Mouse (Mus musculus): ENCODE data around the gene Kcnmb4. TPM values are rescaled to one million over a fixed set of nuclear protein-coding genes. Genes with fewer than 3 reads are reported as not detected.

Kcnmb4 gene
- polyA plus RNA-seq, 1 experiment: 1.8 TPM

DNA sequence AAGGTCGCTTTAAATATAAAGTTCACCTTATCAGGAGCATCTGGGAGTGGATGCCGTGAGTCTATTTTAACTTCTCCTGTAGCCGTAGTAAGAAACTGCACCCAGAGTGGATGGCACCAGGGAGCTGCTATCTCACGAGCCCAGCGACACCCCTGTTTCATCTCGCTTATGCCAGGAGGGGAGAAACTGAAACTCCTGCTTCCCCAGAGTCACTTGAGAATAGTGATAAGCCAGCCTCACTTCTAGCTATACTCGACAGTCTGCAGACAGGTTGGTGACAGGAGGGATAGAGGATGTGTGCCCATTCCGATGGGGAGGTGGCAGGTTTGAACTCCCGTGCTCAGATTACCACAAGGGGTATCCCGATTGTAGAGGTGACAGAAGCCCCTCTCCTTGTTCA lies 33.6 kb downstream of the Kcnmb4 start:
- H3K27ac ChIP-seq (ENCODE audit: insufficient read depth, low read length): no peak overlapping the region
- no peak for TF ChIP-seq CTCF (IDR thresholded peaks at IDR 0.05; ENCODE audit: low read depth, low read length)
- TF ChIP-seq POLR2A (IDR thresholded peaks at IDR 0.05; ENCODE audit: insufficient read depth, low read length): no peak
- TF ChIP-seq EP300 (IDR thresholded peaks at IDR 0.05; ENCODE audit: insufficient read depth, low read depth, low read length): no peak
- H3K36me3 ChIP-seq (ENCODE audit: control insufficient read depth, insufficient read depth, low read length, poor library complexity, severe bottlenecking): no peaks in the 10 kb centered on the region
- H3K9me3 ChIP-seq (replicated peaks; ENCODE audit: control insufficient read depth, insufficient read depth, low read length, poor library complexity, severe bottlenecking): peaks cover 17% of the 10 kb centered on the region
- H3K9ac ChIP-seq (ENCODE audit: low read depth, poor library complexity, severe bottlenecking): no peak overlapping the region
- H3K27me3 ChIP-seq (ENCODE audit: control insufficient read depth, insufficient read depth, low read length, poor library complexity, severe bottlenecking): no peaks in the 10 kb centered on the region
- no peak overlapping the region for H3K4me3 ChIP-seq (ENCODE audit: low read depth, low read length)
- no peaks in the 10 kb centered on the region for H3K4me1 ChIP-seq (ENCODE audit: control insufficient read depth, insufficient read depth, low read length)

DNA sequence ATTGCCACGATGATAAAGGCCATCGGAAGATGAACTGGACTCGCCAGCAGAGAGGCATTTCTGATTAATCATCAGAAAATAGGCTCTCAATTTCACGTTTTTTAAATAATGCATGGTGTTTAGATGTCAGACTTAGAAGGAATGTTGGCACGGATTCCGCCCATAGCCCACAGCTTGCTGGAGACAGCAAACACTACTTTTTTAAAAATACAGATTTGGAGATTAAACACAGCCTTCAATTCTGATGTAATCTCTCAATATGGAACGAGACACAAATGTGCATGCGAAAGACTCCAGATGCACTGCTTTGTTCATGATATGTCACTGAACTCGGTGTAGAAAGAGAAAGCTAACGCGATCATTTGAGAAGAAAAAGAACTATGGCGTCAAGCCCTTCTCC lies 38.2 kb downstream of the Kcnmb4 start:
- Histone ChIP-seq H3K36me3 (ENCODE audit: control insufficient read depth, insufficient read depth, low read length, poor library complexity, severe bottlenecking) (no peaks in the 10 kb centered on the region), H3K4me3 (ENCODE audit: low read depth, low read length) (no peak overlapping the region), H3K4me1 (ENCODE audit: control insufficient read depth, insufficient read depth, low read length) (no peaks in the 10 kb centered on the region), H3K9me3 (replicated peaks; ENCODE audit: control insufficient read depth, insufficient read depth, low read length, poor library complexity, severe bottlenecking) (peaks cover 17% of the 10 kb centered on the region), H3K9ac (ENCODE audit: low read depth, poor library complexity, severe bottlenecking) (no peak overlapping the region), H3K27me3 (ENCODE audit: control insufficient read depth, insufficient read depth, low read length, poor library complexity, severe bottlenecking) (no peaks in the 10 kb centered on the region), H3K27ac (ENCODE audit: insufficient read depth, low read length) (no peak overlapping the region)
- TF ChIP-seq CTCF (IDR thresholded peaks at IDR 0.05; ENCODE audit: low read depth, low read length) (no peak), EP300 (IDR thresholded peaks at IDR 0.05; ENCODE audit: insufficient read depth, low read depth, low read length) (no peak), POLR2A (IDR thresholded peaks at IDR 0.05; ENCODE audit: insufficient read depth, low read length) (no peak)

DNA sequence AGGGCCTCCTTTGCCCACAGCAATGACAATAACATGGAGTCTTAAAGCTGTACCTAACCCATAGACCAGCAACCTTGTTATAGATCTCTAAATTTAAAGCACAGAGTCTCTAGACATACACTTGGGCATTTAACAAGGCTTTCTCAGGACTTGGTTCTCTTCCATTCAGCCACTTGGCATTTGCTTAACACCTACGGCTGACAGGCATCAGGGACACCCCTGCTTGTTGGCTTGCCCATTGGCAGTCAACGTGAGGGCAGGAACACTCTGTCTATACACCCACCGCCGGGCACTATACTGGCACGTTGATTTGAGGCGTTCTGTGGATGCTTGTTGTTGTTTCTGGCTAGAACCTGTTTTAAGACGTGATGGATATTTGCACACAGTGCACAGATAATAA lies 41.3 kb downstream of the Kcnmb4 start:
- Histone ChIP-seq H3K9me3 (replicated peaks; ENCODE audit: control insufficient read depth, insufficient read depth, low read length, poor library complexity, severe bottlenecking) (no peaks in the 10 kb centered on the region; the same call in 1 of the 2 replicates), H3K4me1 (ENCODE audit: control insufficient read depth, insufficient read depth, low read length) (peaks cover 2% of the 10 kb centered on the region), H3K36me3 (ENCODE audit: control insufficient read depth, insufficient read depth, low read length, poor library complexity, severe bottlenecking) (no peaks in the 10 kb centered on the region), H3K27me3 (ENCODE audit: control insufficient read depth, insufficient read depth, low read length, poor library complexity, severe bottlenecking) (no peaks in the 10 kb centered on the region), H3K9ac (ENCODE audit: low read depth, poor library complexity, severe bottlenecking) (no peak overlapping the region), H3K27ac (ENCODE audit: insufficient read depth, low read length) (no peak overlapping the region), H3K4me3 (ENCODE audit: low read depth, low read length) (no peak overlapping the region)
- TF ChIP-seq POLR2A (IDR thresholded peaks at IDR 0.05; ENCODE audit: insufficient read depth, low read length) (no peak), EP300 (IDR thresholded peaks at IDR 0.05; ENCODE audit: insufficient read depth, low read depth, low read length) (no peak), CTCF (IDR thresholded peaks at IDR 0.05; ENCODE audit: low read depth, low read length) (no peak)

DNA sequence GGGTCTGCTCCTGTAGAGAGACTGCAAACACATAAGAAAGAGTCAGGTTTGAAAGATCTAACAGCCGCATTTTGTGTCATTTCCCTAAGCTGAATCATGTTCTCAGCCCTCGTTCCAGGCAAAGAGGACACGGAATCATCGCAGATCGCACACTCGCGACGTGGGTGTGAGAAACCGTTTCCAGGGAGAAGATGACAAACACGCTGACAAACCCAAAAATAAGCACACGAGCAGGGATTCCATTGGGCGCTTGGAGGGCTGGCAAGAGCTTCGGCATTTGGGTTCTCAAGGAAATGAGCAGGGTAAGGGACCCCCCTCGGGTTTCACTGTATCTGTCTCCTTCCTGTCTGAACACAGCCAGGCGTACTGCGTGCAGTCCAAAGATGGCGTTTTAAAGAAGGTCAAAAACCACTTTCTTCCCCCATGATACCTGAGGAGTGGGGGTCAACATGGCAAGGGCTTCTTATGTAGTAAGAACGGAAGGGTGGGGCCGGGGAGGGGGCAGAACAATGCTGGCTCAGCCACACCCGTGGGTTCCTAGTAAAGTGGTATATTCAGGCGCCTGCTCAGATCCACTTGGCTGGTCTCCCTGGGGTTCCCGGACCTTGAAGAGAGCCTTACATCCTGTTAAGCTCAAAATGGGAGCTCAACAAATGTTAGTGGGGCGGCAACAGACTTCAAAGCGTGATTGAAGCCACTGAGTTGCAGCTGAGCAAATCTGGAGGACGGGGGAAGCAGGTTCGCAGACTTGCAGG lies 45.5 kb downstream of the Kcnmb4 start:
- Histone ChIP-seq H3K9me3 (replicated peaks; ENCODE audit: control insufficient read depth, insufficient read depth, low read length, poor library complexity, severe bottlenecking) (no peaks in the 10 kb centered on the region), H3K36me3 (ENCODE audit: control insufficient read depth, insufficient read depth, low read length, poor library complexity, severe bottlenecking) (no peaks in the 10 kb centered on the region), H3K9ac (ENCODE audit: low read depth, poor library complexity, severe bottlenecking) (no peak overlapping the region), H3K27ac (ENCODE audit: insufficient read depth, low read length) (no peak overlapping the region), H3K4me3 (ENCODE audit: low read depth, low read length) (no peak overlapping the region), H3K27me3 (ENCODE audit: control insufficient read depth, insufficient read depth, low read length, poor library complexity, severe bottlenecking) (peaks cover 2% of the 10 kb centered on the region; the same call in 1 of the 2 replicates), H3K4me1 (ENCODE audit: control insufficient read depth, insufficient read depth, low read length) (peaks cover 2% of the 10 kb centered on the region)
- TF ChIP-seq POLR2A (IDR thresholded peaks at IDR 0.05; ENCODE audit: insufficient read depth, low read length) (no peak), EP300 (IDR thresholded peaks at IDR 0.05; ENCODE audit: insufficient read depth, low read depth, low read length) (no peak), CTCF (IDR thresholded peaks at IDR 0.05; ENCODE audit: low read depth, low read length) (no peak)

DNA sequence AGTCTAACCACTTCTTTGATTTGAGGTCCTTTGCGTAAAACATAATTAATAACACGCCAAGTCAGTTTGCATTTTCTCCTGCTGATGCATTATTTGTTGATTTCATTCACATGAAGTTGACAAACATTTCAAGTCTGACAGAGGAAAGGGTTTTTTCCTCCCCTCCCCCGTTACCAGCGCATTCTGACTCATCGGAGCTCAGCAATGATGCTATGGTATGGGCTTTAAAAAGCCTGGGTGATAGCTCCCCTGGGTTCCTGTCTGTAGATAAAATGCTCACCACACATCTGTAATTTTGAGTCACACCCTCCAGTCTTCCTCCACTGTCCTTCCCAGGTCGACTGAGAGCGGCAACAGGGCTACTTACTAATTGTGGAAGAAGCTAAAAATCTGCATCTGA lies 47.5 kb downstream of the Kcnmb4 start:
- Histone ChIP-seq H3K36me3 (ENCODE audit: control insufficient read depth, insufficient read depth, low read length, poor library complexity, severe bottlenecking) (no peaks in the 10 kb centered on the region), H3K27ac (ENCODE audit: insufficient read depth, low read length) (no peak overlapping the region), H3K4me1 (ENCODE audit: control insufficient read depth, insufficient read depth, low read length) (peaks cover 2% of the 10 kb centered on the region), H3K9ac (ENCODE audit: low read depth, poor library complexity, severe bottlenecking) (no peak overlapping the region), H3K4me3 (ENCODE audit: low read depth, low read length) (no peak overlapping the region), H3K9me3 (replicated peaks; ENCODE audit: control insufficient read depth, insufficient read depth, low read length, poor library complexity, severe bottlenecking) (0 out of 2 replicates have a peak, but pooled peaks cover 2% of the 10 kb centered on the region), H3K27me3 (ENCODE audit: control insufficient read depth, insufficient read depth, low read length, poor library complexity, severe bottlenecking) (peaks cover 2% of the 10 kb centered on the region; the same call in 1 of the 2 replicates)
- no peak for TF ChIP-seq EP300 (IDR thresholded peaks at IDR 0.05; ENCODE audit: insufficient read depth, low read depth, low read length)
- no peak for TF ChIP-seq POLR2A (IDR thresholded peaks at IDR 0.05; ENCODE audit: insufficient read depth, low read length)
- no peak for TF ChIP-seq CTCF (IDR thresholded peaks at IDR 0.05; ENCODE audit: low read depth, low read length)

DNA sequence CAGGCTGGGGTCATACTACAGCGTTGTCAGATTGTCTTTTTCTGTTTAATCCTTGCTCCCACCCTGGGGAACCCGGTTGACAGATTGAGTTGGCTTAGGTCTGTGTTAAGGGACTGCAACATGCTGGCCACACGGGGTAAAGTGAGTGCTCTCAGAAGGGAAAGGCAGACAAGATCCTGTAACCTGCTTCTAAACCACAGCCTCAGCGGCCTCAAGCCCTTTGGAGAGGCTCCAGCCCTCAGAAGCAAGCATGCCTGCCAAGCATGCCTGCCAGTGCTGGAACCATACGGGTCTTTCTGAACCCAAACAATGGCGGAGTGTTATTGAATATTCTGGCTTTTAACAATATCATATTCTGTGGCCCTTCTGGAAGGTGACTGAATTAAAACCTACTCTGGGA lies 48.8 kb downstream of the Kcnmb4 start:
- Histone ChIP-seq H3K4me3 (ENCODE audit: low read depth, low read length) (no peak overlapping the region), H3K9me3 (replicated peaks; ENCODE audit: control insufficient read depth, insufficient read depth, low read length, poor library complexity, severe bottlenecking) (0 out of 2 replicates have a peak, but pooled peaks cover 2% of the 10 kb centered on the region), H3K27me3 (ENCODE audit: control insufficient read depth, insufficient read depth, low read length, poor library complexity, severe bottlenecking) (peaks cover 2% of the 10 kb centered on the region; the same call in 1 of the 2 replicates), H3K9ac (ENCODE audit: low read depth, poor library complexity, severe bottlenecking) (no peak overlapping the region), H3K27ac (ENCODE audit: insufficient read depth, low read length) (no peak overlapping the region), H3K36me3 (ENCODE audit: control insufficient read depth, insufficient read depth, low read length, poor library complexity, severe bottlenecking) (no peaks in the 10 kb centered on the region), H3K4me1 (ENCODE audit: control insufficient read depth, insufficient read depth, low read length) (peaks cover 2% of the 10 kb centered on the region)
- no peak for TF ChIP-seq EP300 (IDR thresholded peaks at IDR 0.05; ENCODE audit: insufficient read depth, low read depth, low read length)
- no peak for TF ChIP-seq CTCF (IDR thresholded peaks at IDR 0.05; ENCODE audit: low read depth, low read length)
- no peak for TF ChIP-seq POLR2A (IDR thresholded peaks at IDR 0.05; ENCODE audit: insufficient read depth, low read length)

Data from ES-Bruce4 (cell line).